Mouse (Mus musculus) cerebellum, postnatal 25 days (tissue): ENCODE measurements around the gene Trpm3.
A peak's percentile ranks its signal among the peaks of the same experiment; 100 is the strongest.
"Not testable (repeated sequence)": the region's sequence is repeated elsewhere in the genome, so short reads cannot be mapped to it uniquely, and the experiment has no call there.

ENCODE experiments used
- DNase-seq, 2 experiments: peaks; one replicate each; pipeline ENCODE4 v3.0.0; 2021; ENCODE audit warnings: mixed read lengths in 2 of 2

Trpm3 gene

GRCm38 (mm10) chr19:22768242-22768641 lies 629.4 kb downstream of the Trpm3 start:
- no peak for DNase-seq

GRCm38 (mm10) chr19:22775191-22775695 lies 636.4 kb downstream of the Trpm3 start:
- no peak for DNase-seq

DNA sequence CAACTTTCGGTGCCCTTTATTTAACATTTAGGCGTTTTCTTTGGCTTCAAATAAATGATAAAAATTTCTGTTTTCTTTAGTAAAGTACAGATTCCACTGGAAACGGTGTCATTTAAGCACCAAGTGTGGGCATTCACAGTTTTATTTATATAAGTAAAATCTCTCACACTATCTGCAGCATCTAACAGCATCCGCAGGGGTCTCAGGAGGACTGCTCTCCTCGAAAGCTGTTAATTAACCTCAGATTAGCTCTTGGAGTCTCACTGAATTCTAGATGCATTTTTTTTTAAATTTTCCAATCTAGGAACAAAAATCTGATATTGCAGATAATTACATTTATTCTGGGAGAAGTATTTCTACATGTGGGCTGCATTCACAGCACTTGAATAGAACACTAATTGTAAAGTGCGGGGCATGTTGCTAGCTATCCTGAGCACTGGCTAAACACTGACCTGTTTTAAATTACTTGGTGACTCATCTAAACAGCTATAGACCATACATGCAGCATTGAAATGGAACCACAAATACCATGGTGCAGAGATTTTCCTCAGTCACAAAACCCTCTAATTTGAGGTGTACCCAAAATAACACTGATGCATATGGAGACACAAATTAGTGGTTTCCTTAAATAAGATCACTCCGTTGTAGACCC lies 641.5 kb downstream of the Trpm3 start:
- DNase-seq = no peak

DNA sequence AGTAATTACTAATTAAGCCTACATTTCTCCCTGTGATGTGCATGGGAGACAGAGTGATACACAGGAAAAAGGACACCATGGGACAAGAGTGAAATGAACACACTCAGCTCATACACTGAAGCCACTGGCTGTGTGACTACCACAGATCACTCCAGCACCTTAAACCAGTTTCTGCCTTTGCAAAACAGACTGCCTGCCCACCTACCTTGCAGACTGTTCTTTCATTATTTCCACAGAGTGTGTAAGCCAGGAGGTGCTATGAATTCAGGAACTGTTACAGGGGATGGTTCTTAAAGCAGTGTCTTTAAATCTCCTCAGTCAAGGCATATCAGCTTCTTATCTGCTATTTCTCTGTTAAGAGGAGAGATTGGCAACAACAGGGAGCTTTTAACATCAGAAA lies 642.7 kb downstream of the Trpm3 start:
- DNase-seq = no peak

DNA sequence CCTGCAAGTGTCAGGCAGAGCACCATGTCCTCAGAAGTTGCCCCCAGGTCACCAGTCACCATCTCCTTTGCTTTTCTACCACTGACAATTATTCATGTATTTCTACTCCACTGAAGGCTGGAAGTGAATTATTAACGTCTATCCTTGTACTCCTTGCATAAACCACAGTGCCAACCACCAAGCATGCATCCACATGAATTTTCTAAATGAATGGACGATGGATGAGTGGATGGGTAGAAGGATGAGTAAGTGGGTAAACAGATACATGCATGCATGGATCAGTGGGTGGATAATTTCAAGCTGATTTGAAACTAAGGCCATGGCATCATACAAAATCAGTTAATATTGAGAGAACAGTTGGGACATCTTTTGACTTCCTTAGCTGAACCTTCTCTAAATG lies 644.9 kb downstream of the Trpm3 start:
- no peak for DNase-seq

GRCm38 (mm10) chr19:22789753-22790152 lies 650.9 kb downstream of the Trpm3 start:
- DNase-seq = no peak

DNA sequence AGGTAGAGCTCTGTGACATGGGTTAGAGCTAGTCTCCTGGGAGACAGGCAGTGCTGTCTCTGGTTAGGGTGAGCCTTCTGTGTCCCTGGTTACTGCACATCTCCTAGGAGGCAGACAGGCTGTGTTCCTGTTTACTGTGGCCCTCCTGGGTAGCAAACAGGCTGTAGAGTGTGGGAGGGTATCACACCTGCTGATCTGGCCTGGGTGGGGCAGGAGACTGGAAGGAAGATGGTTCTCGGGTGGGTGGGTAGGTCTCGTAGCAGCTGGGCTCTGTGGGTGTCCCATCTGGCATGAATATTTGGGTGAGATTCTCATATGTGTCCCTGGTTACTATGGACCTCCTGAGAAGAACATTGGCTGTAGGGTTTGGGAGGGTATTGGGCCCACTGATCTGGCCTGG lies 658.1 kb downstream of the Trpm3 start:
- DNase-seq = peak; percentile 49 to 56

DNA sequence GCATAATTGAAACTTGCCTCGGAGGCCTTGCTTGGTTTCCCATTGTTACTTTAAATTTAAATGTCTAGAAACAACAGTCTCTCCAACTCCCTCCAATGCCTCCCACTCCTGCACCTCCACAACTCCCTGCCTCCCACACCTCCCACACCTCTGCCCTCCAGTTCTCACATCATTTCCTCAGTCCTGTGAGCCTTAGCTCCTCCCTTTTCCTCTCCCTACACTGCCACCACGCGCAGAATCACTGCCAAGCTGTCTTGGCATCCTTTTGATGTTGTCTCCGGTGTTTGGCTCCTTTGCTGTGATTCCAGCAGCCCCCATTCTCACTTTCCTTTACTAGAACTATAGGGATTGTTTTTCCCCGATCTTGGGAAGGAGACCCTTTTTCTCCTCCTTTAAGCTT lies 661.6 kb downstream of the Trpm3 start:
- DNase-seq = peak; percentile 50 to 60

DNA sequence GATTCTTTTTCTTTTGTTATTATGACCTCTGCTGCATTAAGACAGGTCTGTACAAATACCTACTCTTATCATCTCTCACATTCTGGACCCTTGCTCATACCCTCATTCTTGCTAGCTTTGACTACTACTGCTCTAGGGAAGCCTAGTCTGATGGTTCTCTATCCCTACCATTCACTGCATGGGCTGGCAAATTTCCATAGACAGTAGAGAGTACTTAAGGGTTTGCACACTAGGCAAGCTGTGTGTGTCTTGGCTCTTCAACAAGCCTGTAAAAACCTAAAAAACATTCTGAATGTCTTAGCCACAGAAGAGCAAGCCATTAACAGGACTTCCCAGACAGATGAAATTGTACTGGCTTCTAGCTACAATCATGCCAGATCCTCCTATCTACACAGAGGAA lies 664.5 kb downstream of the Trpm3 start:
- peak in 1 of 2 experiments; percentile 48 for DNase-seq

GRCm38 (mm10) chr19:22804311-22804710 lies 665.5 kb downstream of the Trpm3 start:
- peak; percentile 45 to 69 for DNase-seq

GRCm38 (mm10) chr19:22810247-22810646 lies 671.4 kb downstream of the Trpm3 start:
- no peak for DNase-seq

DNA sequence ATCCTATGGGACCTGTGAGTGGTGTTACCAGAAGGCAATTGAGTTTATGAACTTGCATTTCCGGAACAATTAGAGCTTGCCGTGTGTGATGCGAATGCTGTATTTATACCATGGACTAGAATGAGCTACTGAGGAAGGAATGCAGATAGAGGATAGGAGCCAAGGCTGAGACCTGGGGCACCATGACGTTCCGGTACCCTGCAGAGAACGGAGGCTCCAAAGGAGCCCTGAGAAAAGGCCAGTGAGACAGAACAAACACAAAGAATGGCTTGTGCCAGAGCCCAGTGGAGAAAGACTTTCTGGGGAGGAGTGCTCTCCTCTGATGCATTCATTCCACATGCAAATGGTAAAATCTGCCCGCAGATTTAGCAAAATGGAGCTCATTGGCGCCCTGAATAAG lies 682.9 kb downstream of the Trpm3 start:
- no peak for DNase-seq

GRCm38 (mm10) chr19:22823491-22823981 lies 684.7 kb downstream of the Trpm3 start:
- no peak for DNase-seq

DNA sequence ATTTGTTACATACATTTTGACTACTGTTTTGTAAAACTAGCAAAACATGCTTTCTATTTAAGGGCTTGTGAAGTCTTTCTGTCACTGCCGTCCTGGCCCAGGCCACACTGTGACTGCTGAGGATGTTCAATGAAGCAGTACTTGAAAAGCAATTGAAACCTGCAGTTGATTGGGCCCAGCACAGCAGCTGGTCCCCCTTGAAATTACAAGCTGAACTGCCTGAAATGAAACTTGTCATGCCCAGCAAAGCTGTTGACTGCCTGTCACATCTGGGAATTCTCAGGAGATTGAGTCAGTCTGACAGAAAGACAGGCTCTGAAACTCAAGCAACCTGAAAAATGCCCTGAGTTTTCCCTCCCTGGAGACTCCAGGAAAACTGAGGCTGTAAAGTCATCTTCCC lies 687.0 kb downstream of the Trpm3 start:
- DNase-seq = no peak

DNA sequence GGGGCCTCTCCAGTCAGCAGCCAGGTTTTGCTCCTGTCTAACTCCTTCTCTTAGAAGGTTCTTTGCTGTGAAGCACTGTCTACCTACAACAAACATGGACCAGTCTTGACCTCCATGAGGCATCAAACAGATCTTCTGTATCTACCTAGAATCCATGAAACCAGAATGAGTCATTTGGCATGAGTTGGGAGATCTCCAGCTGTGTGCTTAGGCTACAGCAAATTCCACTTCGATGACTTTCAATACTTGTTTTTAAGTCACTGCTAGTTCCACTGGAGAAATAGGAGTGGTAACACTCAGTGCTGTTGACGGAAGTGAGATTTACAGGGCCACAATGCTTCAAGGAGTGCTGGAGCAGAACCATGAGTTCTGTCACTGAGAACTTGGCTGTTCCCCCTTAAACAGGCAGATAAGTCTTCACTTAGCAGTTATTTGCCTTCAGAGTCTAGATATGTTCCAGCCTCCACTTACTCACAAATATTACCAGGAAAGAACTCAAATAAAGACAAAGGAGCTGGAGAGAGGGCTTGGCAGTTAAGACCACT lies 689.4 kb downstream of the Trpm3 start:
- no peak for DNase-seq

DNA sequence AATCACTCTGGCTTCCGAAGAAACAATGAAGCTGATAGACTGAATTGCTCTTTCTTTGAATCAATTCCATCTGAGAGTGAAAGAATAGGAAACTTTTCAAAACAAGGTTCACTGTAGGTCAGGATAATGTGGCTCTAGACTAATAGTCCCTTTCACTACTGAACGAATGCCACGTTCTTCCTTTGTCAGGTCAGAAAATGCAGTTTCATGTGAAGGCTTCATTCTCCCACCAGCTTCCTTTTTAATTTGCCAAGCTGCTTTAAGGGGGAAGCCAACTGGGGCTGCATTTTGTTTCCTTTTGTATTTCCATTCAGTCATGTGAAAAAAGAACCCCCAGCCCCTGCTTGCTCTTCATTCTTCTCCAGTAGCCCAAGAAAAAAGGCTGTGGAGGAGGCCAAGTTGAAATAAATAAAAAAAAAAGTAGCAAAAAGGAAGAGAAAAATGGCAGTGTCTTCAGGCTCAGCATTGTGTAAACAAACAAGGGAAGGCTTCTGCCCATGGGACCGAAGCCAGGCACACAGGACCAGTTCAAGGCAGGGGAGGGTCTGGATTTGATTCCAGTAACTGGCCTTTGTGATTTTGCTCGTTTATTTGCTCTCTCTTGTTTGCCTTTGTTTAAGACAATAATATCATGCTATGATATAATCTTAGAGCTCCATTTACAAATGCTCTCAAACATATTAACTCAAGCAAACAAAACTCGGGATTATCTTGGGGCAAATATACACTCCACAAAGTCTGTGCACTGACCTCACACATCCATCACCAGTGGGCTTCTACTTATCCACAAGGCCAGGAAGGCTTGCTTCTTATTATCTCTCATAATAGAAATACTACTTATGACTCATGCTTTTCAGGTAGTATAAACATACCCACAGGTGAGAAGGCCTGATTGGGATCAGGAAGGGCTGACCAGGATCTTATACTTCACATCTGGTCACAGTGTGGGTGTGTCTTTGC lies 702.5 kb downstream of the Trpm3 start:
- peak in 1 of 2 experiments; percentile 36 for DNase-seq

DNA sequence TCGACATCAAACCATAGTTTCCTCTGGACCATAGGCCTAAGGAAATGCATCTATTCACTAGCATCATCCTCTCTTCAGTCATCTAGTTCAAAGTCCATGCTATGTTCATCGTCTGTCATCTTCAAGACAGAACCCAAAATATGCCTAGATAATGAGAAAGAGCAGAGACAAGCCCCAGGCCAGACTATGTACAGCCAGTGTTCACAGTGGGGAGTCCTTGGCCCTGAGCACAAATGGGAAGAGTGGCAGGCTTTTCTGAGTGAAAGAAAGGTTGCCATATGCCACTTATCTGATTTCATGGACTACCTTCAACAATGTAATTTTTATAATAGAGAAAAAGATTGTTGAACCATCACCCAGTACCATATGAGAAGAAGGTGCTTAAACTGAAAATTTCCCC lies 703.9 kb downstream of the Trpm3 start:
- DNase-seq = peak; percentile 72 to 85

- no peak for DNase-seq
Measured at GRCm38 (mm10) chr19:22847696-22848095, 708.9 kb downstream of the Trpm3 start.

DNA sequence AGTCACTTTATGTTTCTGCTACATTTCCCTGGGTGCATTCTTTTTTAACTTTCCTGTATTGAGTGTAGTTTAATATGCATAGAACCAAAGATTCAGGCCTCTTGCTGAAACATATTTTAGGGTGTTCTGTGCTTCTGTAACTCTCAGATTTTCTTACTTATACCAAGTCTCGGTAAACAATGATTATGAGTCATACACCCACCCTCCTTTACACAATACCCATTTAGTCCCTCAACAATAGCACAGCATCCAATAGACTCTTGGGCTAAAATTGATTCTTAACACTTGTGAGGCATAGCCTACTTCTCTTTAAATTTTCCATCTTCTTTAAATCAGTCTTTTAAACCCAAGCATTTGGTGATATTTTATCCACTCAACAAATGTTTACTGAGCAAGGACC lies 709.4 kb downstream of the Trpm3 start:
- no peak for DNase-seq

DNA sequence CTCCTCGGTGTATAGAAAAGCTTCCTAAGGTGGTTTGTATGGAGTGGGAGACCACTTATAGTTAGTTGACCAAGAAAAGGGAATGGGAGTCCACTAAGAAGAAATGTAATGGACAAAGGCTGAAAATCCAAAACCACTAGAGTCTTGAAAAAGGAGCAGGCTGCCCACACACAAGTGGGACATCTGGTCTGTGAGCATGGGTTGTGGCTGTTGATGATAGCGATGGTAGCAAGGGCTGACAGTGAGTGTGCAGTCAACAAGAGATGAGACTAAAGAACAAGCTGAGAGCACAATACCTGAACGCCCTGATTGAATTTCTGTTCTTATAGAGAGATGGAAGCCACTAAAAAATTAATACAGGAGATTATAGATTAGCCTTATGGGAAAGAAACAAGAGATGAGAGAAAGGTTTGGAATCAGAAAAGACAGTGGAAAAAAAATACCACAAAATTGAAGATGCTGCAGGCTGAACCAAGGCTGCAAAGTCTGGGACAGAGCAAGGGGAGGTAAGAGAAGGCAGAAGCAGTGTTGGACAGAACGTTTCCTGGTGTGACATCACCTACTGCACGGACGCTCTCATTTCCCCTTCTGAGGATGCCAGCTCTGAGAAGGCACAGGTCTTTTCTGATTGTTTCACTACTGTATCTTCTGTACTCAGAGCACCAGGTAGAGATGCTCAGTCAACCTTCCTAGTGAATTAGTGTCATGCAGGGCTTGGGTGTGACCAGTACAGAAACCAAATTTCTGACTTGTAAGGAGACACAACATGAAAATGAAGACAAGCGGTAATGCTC lies 710.1 kb downstream of the Trpm3 start:
- peak in 1 of 2 experiments; percentile 31 for DNase-seq

DNA sequence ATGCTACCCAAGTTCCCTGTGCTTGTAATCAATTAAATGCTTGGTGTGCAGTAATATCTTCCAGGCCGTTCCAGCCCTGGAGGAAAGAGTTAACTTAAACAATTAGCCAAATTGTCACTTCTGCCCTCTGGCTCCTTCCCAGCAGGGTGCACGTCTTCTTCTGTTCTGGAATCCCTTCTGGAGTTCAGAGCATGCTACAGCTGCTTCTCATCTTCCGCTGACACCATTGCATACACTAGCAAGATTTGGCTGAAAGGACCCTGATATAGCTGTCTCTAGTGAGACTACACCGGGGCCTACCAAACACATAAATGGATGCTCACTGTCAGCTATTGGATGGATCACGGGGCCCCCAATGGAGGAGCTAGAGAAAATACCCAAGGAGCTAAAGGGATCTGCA lies 712.6 kb downstream of the Trpm3 start:
- DNase-seq = not testable (repeated sequence)

- peak; percentile 35 to 60 for DNase-seq
Measured at GRCm38 (mm10) chr19:22859644-22860043, 720.8 kb downstream of the Trpm3 start.

GRCm38 (mm10) chr19:22867456-22867855 lies 728.6 kb downstream of the Trpm3 start:
- no peak for DNase-seq
